Mouse (Mus musculus): ENCODE measurements around the gene Ccdc191. TPM values are rescaled to one million over a fixed set of nuclear protein-coding genes. Genes with fewer than 3 reads are reported as not detected.

Gene Ccdc191
- total RNA-seq, 1 experiment from 2014 or later: 7.8 TPM

GRCm38 (mm10) chr16:43931502-43931901 lies 41.9 kb downstream of the Ccdc191 start:
- DNase-seq: no peak

GRCm38 (mm10) chr16:43932319-43932718 lies 42.7 kb downstream of the Ccdc191 start:
- no peak for DNase-seq

GRCm38 (mm10) chr16:43933041-43933440 lies 43.4 kb downstream of the Ccdc191 start:
- no peak for DNase-seq

- no peak for DNase-seq
These were observed 45.3 kb downstream of the Ccdc191 start for GRCm38 (mm10) chr16:43934856-43935255.

- no peak for DNase-seq
These were observed 45.8 kb downstream of the Ccdc191 start for GRCm38 (mm10) chr16:43935367-43935766.

GRCm38 (mm10) chr16:43935892-43936291 lies 46.3 kb downstream of the Ccdc191 start:
- no peak for DNase-seq

- DNase-seq: peak; percentile 31
These were observed 51.2 kb downstream of the Ccdc191 start for GRCm38 (mm10) chr16:43940846-43941245.

GRCm38 (mm10) chr16:43945351-43945750 lies 55.8 kb downstream of the Ccdc191 start:
- DNase-seq: no peak

- no peak for DNase-seq
These were observed 56.3 kb downstream of the Ccdc191 start for GRCm38 (mm10) chr16:43945869-43946268.

- DNase-seq: peak; percentile 8
These were observed 62.0 kb downstream of the Ccdc191 start for GRCm38 (mm10) chr16:43951591-43951990.

- no peak for DNase-seq
These were observed 65.3 kb downstream of the Ccdc191 start for GRCm38 (mm10) chr16:43954913-43955312.

- DNase-seq: no peak
These were observed 68.4 kb downstream of the Ccdc191 start for GRCm38 (mm10) chr16:43958038-43958437.

- no peak for DNase-seq
These were observed 73.7 kb downstream of the Ccdc191 start for GRCm38 (mm10) chr16:43963291-43963690.

- DNase-seq: no peak
These were observed 74.2 kb downstream of the Ccdc191 start for GRCm38 (mm10) chr16:43963780-43964179.

GRCm38 (mm10) chr16:43965781-43966389 lies 76.3 kb downstream of the Ccdc191 start:
- DNase-seq: no peak

- DNase-seq: no peak
These were observed 80.8 kb downstream of the Ccdc191 start for GRCm38 (mm10) chr16:43970426-43970825.

GRCm38 (mm10) chr16:43971189-43971588 lies 81.6 kb downstream of the Ccdc191 start:
- no peak for DNase-seq

- no peak for DNase-seq
These were observed 82.1 kb downstream of the Ccdc191 start for GRCm38 (mm10) chr16:43971741-43972140.

- no peak for DNase-seq
These were observed 82.8 kb downstream of the Ccdc191 start for GRCm38 (mm10) chr16:43972391-43972790.

- no peak for DNase-seq
These were observed 83.5 kb downstream of the Ccdc191 start for GRCm38 (mm10) chr16:43973147-43973546.

- no peak for DNase-seq
These were observed 84.1 kb downstream of the Ccdc191 start for GRCm38 (mm10) chr16:43973606-43974220.

GRCm38 (mm10) chr16:43979010-43979327 lies 89.4 kb downstream of the Ccdc191 start:
- no peak for DNase-seq

- peak; percentile 62 for DNase-seq
These were observed 89.9 kb downstream of the Ccdc191 start, which contains the start of gene Zdhhc23 for GRCm38 (mm10) chr16:43979328-43980109. TSS of gene Zdhhc23 (minus strand) at chr16:43979791.
